Mouse (Mus musculus) neural tube, embryonic 13.5 days (tissue): Measurements from ENCODE around the gene Slc30a3. TPM values are rescaled to one million over a fixed set of nuclear protein-coding genes. Genes with fewer than 3 reads are reported as not detected.
A peak's percentile ranks its signal among the peaks of the same experiment; 100 is the strongest.

Experiments used
- ATAC-seq: fragments of 200-750 bp; cut with Nextera tagmentation; 2 replicates; pipeline ENCODE4 v1.8.0; 2017; ENCODE audit warnings: low read depth, mild to moderate bottlenecking, moderate TSS enrichment, moderate library complexity
- H3K27ac ChIP-seq: fragments of 300-500 bp; sonication (generic); replicated peaks from 2 replicates; pipeline ENCODE4 v1.5.1; 2015; ENCODE audit warnings: moderate library complexity, mild to moderate bottlenecking, inconsistent platforms
- H3K27me3 ChIP-seq: fragments of 300-500 bp; sonication (generic); 2 replicates; pipeline ENCODE4 v1.6.1; 2015; ENCODE audit warnings: mild to moderate bottlenecking, inconsistent platforms
- H3K36me3 ChIP-seq: fragments of 300-500 bp; sonication (generic); 2 replicates; pipeline ENCODE4 v1.6.1; 2015; ENCODE audit warnings: mild to moderate bottlenecking, inconsistent platforms
- H3K4me1 ChIP-seq: fragments of 300-500 bp; sonication (generic); replicated peaks from 2 replicates; pipeline ENCODE4 v1.6.1; 2015; ENCODE audit warnings: inconsistent platforms
- H3K4me2 ChIP-seq: fragments of 300-500 bp; sonication (generic); 2 replicates; pipeline ENCODE4 v1.6.1; 2015; ENCODE audit warnings: inconsistent platforms, mild to moderate bottlenecking, moderate library complexity
- H3K4me3 ChIP-seq: fragments of 300-500 bp; sonication (generic); 2 replicates; pipeline ENCODE4 v1.5.1; 2015; ENCODE audit warnings: mild to moderate bottlenecking, inconsistent platforms
- H3K9ac ChIP-seq: fragments of 300-500 bp; sonication (generic); 2 replicates; pipeline ENCODE4 v1.6.1; 2015; ENCODE audit warnings: moderate library complexity, mild to moderate bottlenecking, inconsistent platforms
- H3K9me3 ChIP-seq: fragments of 300-500 bp; sonication (generic); 2 replicates; pipeline ENCODE4 v1.6.1; 2016; ENCODE audit warnings: inconsistent platforms
- WGBS: fragments of 180-500 bp; shearing (Covaris S2); methylation state at CpG from one replicate; pipeline ENCODE4 v1.1.7; 2015; 5-methylcytosine and 5-hydroxymethylcytosine counted together
- polyA plus RNA-seq: library from polyadenylated mRNA; unstranded; fragments of >200 nt; fragmentation: Nextera tagmentation; extraction: Ambion mirVana; gene quantifications from 2 replicates; pipeline ENCODE4 v1.2.1, GENCODE M21; 2015

Slc30a3 gene
- polyA plus RNA-seq = 26.2 and 28.9 TPM in 2 replicates

DNA sequence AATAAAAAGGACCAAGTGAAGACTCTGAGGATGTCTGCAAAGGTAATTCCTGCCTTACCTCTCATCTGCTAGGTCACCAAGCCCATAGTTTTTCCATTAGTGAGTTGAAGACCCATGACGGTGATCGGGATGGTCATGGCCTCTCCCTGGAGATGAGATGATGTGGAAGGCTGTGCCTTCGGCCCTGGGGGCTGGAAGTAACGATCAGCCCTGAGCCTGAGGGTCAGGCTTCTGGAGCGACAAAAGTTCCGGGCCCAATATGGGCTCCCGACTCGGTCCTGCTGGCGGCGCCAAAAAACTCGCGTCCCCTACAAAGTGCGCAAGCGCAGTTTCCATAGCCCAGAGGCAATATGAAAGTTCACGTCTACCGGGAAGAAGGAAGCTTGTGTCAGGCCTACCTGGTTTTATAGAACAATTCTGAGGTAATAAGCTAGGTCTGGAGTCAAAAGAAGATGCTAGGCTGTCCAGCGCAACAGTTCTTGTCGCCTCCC lies at the start of gene Slc30a3:
TSS of gene Slc30a3 (minus strand) at position 238 of the 491 bp plus-strand sequence.
- 90% methylated on average over 18 of the region's 18 CpGs for WGBS
- Histone ChIP-seq H3K27ac (no peak within 1 kb of the TSS), H3K36me3 (no peaks in the 10 kb centered on the region), H3K9me3 (no peaks in the 10 kb centered on the region), H3K9ac (no peak within 1 kb of the TSS), H3K4me1 (no peaks in the 10 kb centered on the region), H3K4me2 (no peak within 1 kb of the TSS), H3K27me3 (peaks cover 5% of the 10 kb centered on the region; the same call in 1 of the 2 replicates), H3K4me3 (no peak within 1 kb of the TSS)
- no peak for ATAC-seq

DNA sequence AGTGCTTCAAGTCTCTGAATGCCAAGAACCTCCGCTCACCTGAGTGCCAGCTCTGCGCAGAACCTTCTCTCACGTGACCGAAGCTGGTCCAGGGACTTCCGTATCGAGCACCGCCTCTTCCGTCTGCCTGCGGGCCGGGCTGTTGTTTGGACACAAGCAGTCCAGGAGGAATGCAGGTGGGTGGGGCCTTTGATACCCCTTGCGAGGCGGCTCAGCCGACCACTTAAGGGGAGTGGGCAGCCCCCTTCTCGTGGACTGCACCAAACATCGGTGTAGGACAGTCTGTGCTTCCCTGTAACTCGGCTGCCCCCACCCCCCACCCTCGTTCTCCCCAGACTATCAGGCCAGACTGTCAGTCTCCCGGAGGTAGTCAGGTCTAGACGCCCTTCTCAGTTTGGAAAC lies 46.1 kb upstream of the Slc30a3 start, which contains the start of gene Mpv17:
TSS of gene Mpv17 (minus strand) at position 100 of the 402 bp plus-strand sequence.
- under 1% methylated on average over 19 of the region's 19 CpGs for WGBS
- H3K27me3 ChIP-seq = no peaks in the 10 kb centered on the region

DNA sequence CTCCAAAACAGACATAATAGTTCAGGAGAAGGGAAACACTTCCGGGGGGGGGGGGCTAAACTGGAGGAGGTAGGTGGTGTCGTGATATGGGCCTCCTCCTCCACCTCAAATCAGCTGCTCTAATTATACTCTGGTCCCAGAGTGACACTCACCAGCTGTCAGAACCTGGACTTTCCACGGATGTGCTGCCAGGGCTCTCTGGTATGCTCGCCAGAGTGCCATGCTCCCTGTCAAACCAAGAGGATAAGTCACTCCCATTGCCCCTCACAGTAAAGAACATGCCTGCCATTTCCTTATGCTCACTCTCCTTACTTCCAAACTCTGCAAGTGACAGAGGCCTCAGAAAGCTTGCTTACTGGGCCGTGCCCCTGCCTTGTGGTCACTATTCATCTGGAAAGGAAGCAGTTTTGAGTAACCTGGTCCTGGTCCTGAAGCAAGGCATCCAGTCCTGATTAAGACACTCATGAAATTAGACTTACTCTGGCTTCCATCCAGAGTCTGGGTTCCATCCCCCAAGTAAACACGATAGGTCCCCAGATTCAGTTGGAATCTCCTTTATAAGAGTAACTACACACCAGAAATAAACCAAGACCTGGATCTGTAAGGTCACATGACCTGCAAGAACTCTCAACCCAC lies 45.6 kb upstream of the Slc30a3 start:
- Histone ChIP-seq H3K9ac (peak overlapping the region; percentile 83), H3K4me3 (peak overlapping the region; percentile 67), H3K4me1 (peaks cover 18% of the 10 kb centered on the region), H3K27me3 (no peaks in the 10 kb centered on the region), H3K27ac (peak overlapping the region; percentile 75; the same call in 1 of the 2 replicates), H3K4me2 (peak overlapping the region; percentile 86), H3K9me3 (no peaks in the 10 kb centered on the region), H3K36me3 (peaks cover 30% of the 10 kb centered on the region)
- 36% methylated on average over 6 of the region's 6 CpGs for WGBS
- ATAC-seq = peak; percentile 30; the same call in 1 of the 2 replicates

More for the DNA sequence above, 46.1 kb upstream of the Slc30a3 start, which contains the start of gene Mpv17:
- Histone ChIP-seq H3K4me2 (peak within 1 kb of the TSS; percentile 86), H3K9me3 (no peaks in the 10 kb centered on the region), H3K4me3 (peak within 1 kb of the TSS; percentile 67), H3K4me1 (peaks cover 18% of the 10 kb centered on the region), H3K36me3 (peaks cover 35% of the 10 kb centered on the region), H3K9ac (peak within 1 kb of the TSS; percentile 83), H3K27ac (peak within 1 kb of the TSS; percentile 75)
- ATAC-seq = peak; percentile 97

DNA sequence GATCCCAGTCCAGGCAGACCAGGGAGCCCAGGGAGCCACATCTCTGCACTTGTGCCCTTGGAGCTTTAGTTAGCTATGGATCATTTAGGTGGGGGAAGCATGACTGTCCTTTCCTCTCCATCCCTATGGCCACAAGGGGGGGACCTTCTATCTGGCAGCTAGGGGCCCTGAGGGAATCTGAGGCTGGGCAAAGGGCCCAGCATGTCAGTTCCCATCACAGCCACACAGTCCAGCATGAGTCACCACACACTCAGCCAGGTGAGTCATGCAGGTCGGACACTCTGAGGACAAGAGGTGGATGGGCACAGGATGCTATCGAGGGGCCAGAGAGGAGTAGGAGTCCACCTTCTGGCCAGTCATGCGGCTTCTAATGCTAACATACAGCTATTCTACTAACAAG lies 43.7 kb upstream of the Slc30a3 start:
- H3K9ac ChIP-seq = no peak overlapping the region
- no peaks in the 10 kb centered on the region for H3K9me3 ChIP-seq
- H3K4me2 ChIP-seq = no peak overlapping the region
- 92% methylated on average over 3 of the region's 3 CpGs for WGBS
- no peak overlapping the region for H3K4me3 ChIP-seq
- H3K4me1 ChIP-seq = peaks cover 18% of the 10 kb centered on the region
- no peak overlapping the region for H3K27ac ChIP-seq
- peaks cover 23% of the 10 kb centered on the region for H3K36me3 ChIP-seq
- no peaks in the 10 kb centered on the region for H3K27me3 ChIP-seq
- no peak for ATAC-seq

DNA sequence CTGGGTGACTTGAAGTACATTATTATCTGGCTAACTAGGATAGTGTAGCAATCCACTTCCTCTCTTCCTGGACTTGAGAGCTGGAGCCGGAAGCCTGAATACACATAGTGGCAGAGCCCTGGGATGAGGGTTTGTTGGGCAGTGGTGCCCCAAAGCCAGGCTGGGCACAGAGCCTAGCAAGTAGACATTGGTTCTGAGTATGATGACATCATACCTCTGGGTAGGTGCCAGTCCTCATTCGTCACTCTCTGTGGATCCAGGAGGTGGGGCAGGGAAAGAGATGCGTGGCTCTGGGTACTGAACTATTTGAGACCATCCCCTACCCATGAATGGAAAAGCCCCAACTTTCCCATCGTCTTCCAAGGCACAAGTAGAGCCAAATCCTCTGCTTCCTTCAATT lies 41.7 kb upstream of the Slc30a3 start:
- WGBS = 89% methylated on average over 4 of the region's 4 CpGs
- no peaks in the 10 kb centered on the region for H3K9me3 ChIP-seq
- peaks cover 24% of the 10 kb centered on the region for H3K36me3 ChIP-seq
- no peaks in the 10 kb centered on the region for H3K27me3 ChIP-seq
- peaks cover 14% of the 10 kb centered on the region for H3K4me1 ChIP-seq
- H3K4me2 ChIP-seq = no peak overlapping the region
- no peak for ATAC-seq
- H3K9ac ChIP-seq = no peak overlapping the region
- H3K4me3 ChIP-seq = no peak overlapping the region
- no peak overlapping the region for H3K27ac ChIP-seq

DNA sequence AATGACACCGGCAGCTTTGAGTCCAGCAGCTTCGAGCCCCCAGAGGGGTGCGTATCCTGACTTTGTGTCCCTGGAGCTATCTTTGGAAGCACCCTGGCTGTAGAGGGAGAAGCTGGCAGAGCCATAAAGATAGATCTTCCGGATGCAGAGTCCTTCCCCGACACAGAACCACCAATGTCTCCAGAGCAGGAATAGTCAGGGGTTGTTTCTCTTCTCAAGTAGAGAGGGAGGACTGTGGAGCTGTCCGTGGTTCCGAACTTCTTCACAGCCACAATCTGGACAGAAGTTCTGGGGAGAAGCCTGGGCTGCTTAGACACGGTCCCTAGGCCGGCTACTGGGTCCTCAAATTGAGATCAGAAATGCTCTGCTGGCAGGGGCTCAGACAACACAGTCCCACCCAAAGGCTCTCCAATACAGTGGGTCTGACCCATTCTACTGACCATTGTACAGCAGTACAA lies 31.0 kb upstream of the Slc30a3 start:
- no peak overlapping the region for H3K27ac ChIP-seq
- WGBS = 14% methylated on average over 9 of the region's 9 CpGs
- peaks cover 65% of the 10 kb centered on the region for H3K27me3 ChIP-seq
- H3K9me3 ChIP-seq = no peaks in the 10 kb centered on the region
- peak overlapping the region; percentile 30 for H3K4me3 ChIP-seq
- H3K9ac ChIP-seq = no peak overlapping the region
- ATAC-seq = peak; percentile 66; the same call in 1 of the 2 replicates
- peak overlapping the region; percentile 53 for H3K4me2 ChIP-seq
- peaks cover 18% of the 10 kb centered on the region for H3K36me3 ChIP-seq
- H3K4me1 ChIP-seq = peaks cover 24% of the 10 kb centered on the region

DNA sequence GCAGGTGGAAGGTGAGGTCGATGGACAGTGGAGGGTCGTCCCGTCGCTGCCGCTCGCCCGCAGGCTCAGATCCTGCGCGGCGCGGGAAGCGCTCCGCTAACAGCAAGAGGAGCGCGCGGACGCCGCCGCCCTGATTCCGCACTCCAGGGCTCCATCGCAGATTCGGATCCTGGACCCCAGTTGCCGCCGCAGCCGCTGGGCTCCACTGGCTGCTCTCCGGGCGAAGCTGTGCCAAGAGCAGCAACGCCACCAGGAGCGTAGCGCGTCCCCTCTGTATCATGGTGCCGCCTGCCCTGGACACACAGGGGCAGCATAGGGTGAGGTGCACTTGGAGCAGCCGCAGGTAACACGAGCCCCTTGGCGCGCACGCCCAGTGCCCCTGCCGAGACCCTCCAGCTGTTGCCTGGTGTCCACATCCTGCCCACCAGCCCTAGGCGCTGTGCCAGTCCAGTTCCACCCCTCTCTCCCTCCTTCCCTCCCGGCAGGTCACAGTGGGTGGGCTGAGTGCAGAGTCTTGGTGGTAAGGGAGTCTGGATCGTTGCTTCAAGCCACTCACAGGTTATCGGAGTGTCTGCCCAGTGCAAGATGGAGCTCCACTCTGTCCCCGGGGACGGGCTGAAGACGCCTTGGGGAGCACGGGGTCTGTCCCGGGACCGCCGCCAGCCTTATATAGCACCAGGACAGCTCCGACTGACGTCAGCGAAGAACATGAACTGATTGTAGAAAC lies 30.4 kb upstream of the Slc30a3 start, which contains the start of gene Ucn:
TSS of gene Ucn (minus strand) at position 589 of the 727 bp plus-strand sequence.
- peaks cover 24% of the 10 kb centered on the region for H3K4me1 ChIP-seq
- H3K9me3 ChIP-seq = no peaks in the 10 kb centered on the region
- H3K4me2 ChIP-seq = peak within 1 kb of the TSS; percentile 53
- H3K36me3 ChIP-seq = peaks cover 14% of the 10 kb centered on the region
- peak within 1 kb of the TSS; percentile 30 for H3K4me3 ChIP-seq
- no peak for ATAC-seq
- 1% methylated on average over 52 of the region's 52 CpGs for WGBS
- no peak within 1 kb of the TSS for H3K27ac ChIP-seq
- peak within 1 kb of the TSS; percentile 41; the same call in 1 of the 2 replicates for H3K9ac ChIP-seq
- H3K27me3 ChIP-seq = peaks cover 71% of the 10 kb centered on the region

DNA sequence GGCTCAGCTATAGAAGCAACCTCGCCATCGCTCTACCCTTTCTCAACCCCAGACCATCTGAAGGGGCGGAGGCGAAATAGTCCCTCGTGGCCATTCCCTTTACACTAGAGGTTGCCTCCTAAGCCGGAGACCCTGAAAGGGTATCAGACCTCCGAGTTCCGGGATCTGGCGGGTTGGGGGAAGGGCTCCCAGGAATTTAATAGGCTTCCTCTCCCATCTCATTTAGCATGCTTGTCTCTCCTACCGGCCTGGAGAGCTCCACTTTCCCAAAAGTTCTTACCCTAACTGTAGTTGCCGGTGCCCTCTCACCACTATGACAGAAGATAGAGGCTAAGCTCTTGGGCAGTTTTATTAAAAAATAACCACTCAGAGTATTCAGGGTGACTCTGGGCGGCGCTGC lies 29.6 kb upstream of the Slc30a3 start:
- no peak overlapping the region for H3K27ac ChIP-seq
- H3K36me3 ChIP-seq = peaks cover 11% of the 10 kb centered on the region
- no peak for ATAC-seq
- 1% methylated on average over 13 of the region's 13 CpGs for WGBS
- peak overlapping the region; percentile 30 for H3K4me3 ChIP-seq
- H3K9ac ChIP-seq = 0 out of 2 replicates have a peak overlapping the region, but pooled peaks have one; percentile 41
- peak overlapping the region; percentile 53 for H3K4me2 ChIP-seq
- H3K4me1 ChIP-seq = peaks cover 24% of the 10 kb centered on the region
- H3K27me3 ChIP-seq = peaks cover 75% of the 10 kb centered on the region
- no peaks in the 10 kb centered on the region for H3K9me3 ChIP-seq

DNA sequence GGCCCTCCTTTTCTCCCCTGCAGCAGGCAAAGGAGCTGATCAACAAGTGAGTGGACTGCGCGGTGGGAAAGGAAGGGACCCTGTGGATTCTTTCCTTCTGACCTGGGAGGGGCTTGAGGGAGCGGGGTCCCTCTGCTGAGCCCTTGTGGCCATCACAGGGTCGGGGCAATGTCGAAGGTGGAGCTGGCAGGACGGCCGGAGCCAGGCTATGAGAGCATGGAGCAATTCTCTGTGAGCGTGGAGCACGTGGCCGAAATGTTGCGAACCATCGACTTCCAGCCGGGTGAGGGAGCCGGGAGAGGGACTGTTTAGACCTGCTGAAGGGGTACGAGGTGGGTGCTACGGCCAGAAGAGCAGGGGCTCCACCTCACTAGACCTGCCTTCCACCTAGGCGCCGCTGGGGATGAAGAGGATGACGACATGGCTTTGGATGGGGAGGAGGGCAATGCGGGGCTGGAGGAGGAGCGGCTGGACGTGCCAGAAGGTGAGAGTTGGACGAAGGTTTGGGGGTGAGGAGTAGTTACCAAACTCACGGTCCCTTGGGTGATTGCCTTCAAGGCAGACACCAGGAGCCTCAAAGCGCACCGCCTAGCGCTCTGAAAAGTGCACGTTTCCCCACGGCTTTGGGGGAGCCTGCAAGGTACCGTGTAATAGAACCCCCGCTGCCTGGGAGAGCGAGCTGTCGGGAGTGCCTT lies 28.8 kb upstream of the Slc30a3 start:
- H3K9ac ChIP-seq = no peak overlapping the region
- H3K27me3 ChIP-seq = peaks cover 82% of the 10 kb centered on the region
- no peak for ATAC-seq
- H3K4me2 ChIP-seq = peak overlapping the region; percentile 53
- H3K36me3 ChIP-seq = peaks cover 9% of the 10 kb centered on the region
- H3K9me3 ChIP-seq = no peaks in the 10 kb centered on the region
- peaks cover 24% of the 10 kb centered on the region for H3K4me1 ChIP-seq
- WGBS = under 1% methylated on average over 33 of the region's 33 CpGs
- H3K4me3 ChIP-seq = peak overlapping the region; percentile 30
- no peak overlapping the region for H3K27ac ChIP-seq

DNA sequence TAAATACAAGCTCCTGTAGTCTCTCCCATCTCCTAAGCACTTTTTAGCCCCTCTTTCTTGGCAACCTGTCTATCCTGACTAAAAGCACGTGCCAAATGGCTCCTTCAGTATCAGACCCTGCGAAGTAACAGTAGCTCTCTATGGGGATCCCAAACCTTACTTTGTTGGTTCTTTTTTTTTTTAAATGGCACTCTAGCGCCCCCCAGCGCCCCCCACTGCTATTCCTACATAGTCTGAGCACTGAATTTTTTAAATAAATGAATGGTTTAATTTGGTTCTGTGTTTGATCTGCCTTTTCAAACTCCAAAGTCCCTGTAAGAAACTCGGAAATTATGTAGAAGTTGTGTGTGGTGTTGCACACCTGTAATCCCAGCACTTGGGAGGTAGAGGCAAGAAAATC lies 18.0 kb upstream of the Slc30a3 start:
- H3K9ac ChIP-seq = no peak overlapping the region
- no peak overlapping the region for H3K4me2 ChIP-seq
- 41% methylated on average over 5 of the region's 5 CpGs for WGBS
- no peaks in the 10 kb centered on the region for H3K9me3 ChIP-seq
- ATAC-seq = no peak
- H3K4me3 ChIP-seq = no peak overlapping the region
- peaks cover 3% of the 10 kb centered on the region; the same call in 1 of the 2 replicates for H3K27me3 ChIP-seq
- no peaks in the 10 kb centered on the region for H3K36me3 ChIP-seq
- H3K27ac ChIP-seq = no peak overlapping the region
- H3K4me1 ChIP-seq = no peaks in the 10 kb centered on the region

DNA sequence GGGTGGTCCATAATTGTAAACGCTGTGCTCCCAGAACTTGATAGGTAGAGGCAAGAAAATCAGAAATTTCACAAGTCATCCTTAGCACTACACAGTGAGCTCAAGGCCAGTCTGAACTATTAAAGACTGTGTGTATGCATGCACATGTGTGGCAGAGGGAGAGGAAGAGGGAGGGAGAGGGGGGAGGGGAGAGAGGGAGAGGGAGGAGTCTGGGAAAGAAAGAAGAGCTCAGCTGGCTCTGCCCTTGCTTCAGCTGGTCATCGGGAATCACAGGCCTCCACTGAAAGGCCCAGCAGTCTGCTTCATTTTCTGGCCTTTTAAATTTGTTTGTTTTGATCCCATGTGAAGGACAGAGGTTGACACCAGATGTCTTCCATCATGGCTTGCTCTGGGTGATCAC lies 15.4 kb upstream of the Slc30a3 start:
- Histone ChIP-seq H3K4me2 (no peak overlapping the region), H3K4me3 (no peak overlapping the region), H3K9ac (no peak overlapping the region), H3K4me1 (no peaks in the 10 kb centered on the region), H3K36me3 (no peaks in the 10 kb centered on the region), H3K9me3 (no peaks in the 10 kb centered on the region), H3K27ac (no peak overlapping the region), H3K27me3 (no peaks in the 10 kb centered on the region)
- no peak for ATAC-seq
- 47% methylated on average over 2 of the region's 2 CpGs for WGBS
